In the genomic region with DNA sequence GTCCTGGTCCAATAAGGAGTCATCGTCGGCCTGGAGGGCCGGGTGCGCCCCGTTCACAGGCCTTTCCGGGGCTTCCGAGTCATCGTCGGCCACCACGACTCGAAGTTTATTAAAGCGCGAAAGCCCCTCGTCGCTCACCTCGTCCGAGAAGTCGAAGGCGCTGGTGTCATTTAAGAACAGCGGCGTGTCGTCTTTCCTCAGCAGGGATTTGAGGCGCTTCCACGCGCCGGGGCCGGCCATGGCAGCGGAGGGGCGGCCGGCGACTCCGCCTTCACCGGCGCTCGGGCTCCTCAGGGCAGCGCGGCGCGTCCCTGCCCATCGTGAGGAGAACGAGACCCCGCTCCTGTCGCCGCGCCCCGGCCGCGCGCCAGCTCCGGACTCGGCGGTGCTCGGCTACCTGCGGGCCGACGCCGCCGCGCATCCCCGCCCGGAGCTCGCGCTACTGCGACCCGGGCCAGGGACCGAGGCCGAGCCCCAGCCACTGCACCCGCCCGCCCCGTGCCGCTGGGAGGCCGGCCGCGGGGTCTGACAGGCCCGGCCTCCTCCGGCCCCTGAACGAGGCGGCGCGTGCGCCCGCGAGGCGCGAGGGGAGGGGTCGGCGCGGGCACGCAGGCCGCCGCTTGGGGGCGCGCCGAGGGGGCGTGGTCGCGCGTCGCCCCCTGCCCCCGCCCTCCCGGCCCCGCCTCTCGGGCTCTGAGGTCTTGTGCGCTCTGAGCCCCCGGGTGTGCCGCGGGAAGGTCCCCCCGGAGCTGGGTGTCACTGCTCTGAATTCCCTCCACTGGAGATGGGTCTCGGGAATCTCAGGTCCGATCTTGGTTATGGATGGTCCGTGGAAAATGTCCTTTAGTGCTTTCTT, we compare ENCODE assay signal across 8 mouse cellular contexts. TPM values are rescaled to one million over a fixed set of nuclear protein-coding genes. Genes with fewer than 3 reads are reported as not detected.
DNase-seq lines count a peak whose midpoint lies in the region; ATAC-seq and TF ChIP-seq lines count a peak whose summit lies in the region.

TSS of gene Slc30a4 (minus strand) at position 483 of the 856 bp plus-strand sequence.

- H3K4me3 ChIP-seq in forebrain, embryonic 10.5 days: peak within 1 kb of the TSS; percentile 78
- H3K4me3 ChIP-seq in heart, embryonic 13.5 days: peak within 1 kb of the TSS; percentile 75
- H3K4me3 ChIP-seq in kidney, postnatal 0 days (replicated peaks; ENCODE audit: low read depth, low read length): peak within 1 kb of the TSS; percentile 80
- peak within 1 kb of the TSS; percentile 61 for H3K4me3 ChIP-seq in liver, embryonic 13.5 days (replicated peaks)
- H3K4me3 ChIP-seq in stomach, embryonic 16.5 days (replicated peaks; ENCODE audit: low read length): peak within 1 kb of the TSS; percentile 68

- H3K36me3 ChIP-seq in forebrain, embryonic 10.5 days (replicated peaks): no peaks in the 10 kb centered on the region
- H3K36me3 ChIP-seq in heart, embryonic 13.5 days: no peaks in the 10 kb centered on the region
- H3K36me3 ChIP-seq in kidney, postnatal 0 days (ENCODE audit: insufficient read depth, low read length): no peaks in the 10 kb centered on the region
- H3K36me3 ChIP-seq in liver, embryonic 13.5 days: no peaks in the 10 kb centered on the region
- no peaks in the 10 kb centered on the region for H3K36me3 ChIP-seq in stomach, embryonic 16.5 days (ENCODE audit: control insufficient read depth, insufficient read depth, low read length)

- WGBS in forebrain, embryonic 10.5 days: under 1% methylated on average over 111 of the region's 111 CpGs
- under 1% methylated on average over 105 of the region's 111 CpGs for WGBS in heart, embryonic 13.5 days
- under 1% methylated on average over 77 of the region's 111 CpGs for WGBS in kidney, postnatal 0 days
- WGBS in liver, embryonic 13.5 days (ENCODE audit: insufficient replicate concordance): under 1% methylated on average over 107 of the region's 111 CpGs
- WGBS in stomach, embryonic 16.5 days: under 1% methylated on average over 82 of the region's 111 CpGs

- H3K9me3 ChIP-seq in forebrain, embryonic 10.5 days: no peaks in the 10 kb centered on the region
- H3K9me3 ChIP-seq in heart, embryonic 13.5 days: no peaks in the 10 kb centered on the region
- H3K9me3 ChIP-seq in kidney, postnatal 0 days (replicated peaks; ENCODE audit: low read length): no peaks in the 10 kb centered on the region
- H3K9me3 ChIP-seq in liver, embryonic 13.5 days (replicated peaks): no peaks in the 10 kb centered on the region
- no peaks in the 10 kb centered on the region for H3K9me3 ChIP-seq in stomach, embryonic 16.5 days (replicated peaks; ENCODE audit: control insufficient read depth, low read length)

- H3K4me1 ChIP-seq in forebrain, embryonic 10.5 days: peaks cover 19% of the 10 kb centered on the region
- peaks cover 15% of the 10 kb centered on the region for H3K4me1 ChIP-seq in heart, embryonic 13.5 days
- peaks cover 8% of the 10 kb centered on the region; the same call in 1 of the 2 replicates for H3K4me1 ChIP-seq in kidney, postnatal 0 days (replicated peaks; ENCODE audit: insufficient read depth, low read length)
- H3K4me1 ChIP-seq in liver, embryonic 13.5 days (replicated peaks): no peaks in the 10 kb centered on the region
- peaks cover 10% of the 10 kb centered on the region for H3K4me1 ChIP-seq in stomach, embryonic 16.5 days (ENCODE audit: control insufficient read depth, insufficient read depth, low read length)

- peaks cover 44% of the 10 kb centered on the region for H3K27me3 ChIP-seq in forebrain, embryonic 10.5 days (ENCODE audit: poor library complexity, severe bottlenecking)
- H3K27me3 ChIP-seq in heart, embryonic 13.5 days (replicated peaks): peaks cover 3% of the 10 kb centered on the region; the same call in 1 of the 2 replicates
- H3K27me3 ChIP-seq in kidney, postnatal 0 days (ENCODE audit: insufficient read depth, low read length): no peaks in the 10 kb centered on the region
- peaks cover 46% of the 10 kb centered on the region for H3K27me3 ChIP-seq in liver, embryonic 13.5 days
- no peaks in the 10 kb centered on the region for H3K27me3 ChIP-seq in stomach, embryonic 16.5 days (ENCODE audit: control insufficient read depth, insufficient read depth, low read length)

- no peak for TF ChIP-seq CTCF in kidney, postnatal 0 days (IDR thresholded peaks at IDR 0.05; ENCODE audit: low read depth)

- peak; percentile 90 for ATAC-seq in heart, embryonic 13.5 days (ENCODE audit: extremely low read depth, insufficient number of reproducible peaks, low FRiP score, low TSS enrichment)
- peak; percentile 98 for ATAC-seq in kidney, postnatal 0 days (replicated peaks; ENCODE audit: low FRiP score, low read depth)
- ATAC-seq in liver, embryonic 13.5 days (ENCODE audit: low read depth): peak; percentile 89
- peak; percentile 98 for ATAC-seq in stomach, embryonic 16.5 days (ENCODE audit: insufficient read depth, low FRiP score)

- peak; percentile 55 for DNase-seq in A20 (ENCODE audit: low read depth, low spot score)
- DNase-seq in adrenal gland, postnatal 4 days (ENCODE audit: low spot score in 2 of 2): peak; percentile 40 to 46
- DNase-seq in forebrain, embryonic 10.5 days (ENCODE audit: extremely low spot score, low spot score): peak; percentile 65
- DNase-seq in kidney, postnatal 0 days (ENCODE audit: low spot score): peak; percentile 83
- DNase-seq in liver, embryonic 13.5 days: no peak
- DNase-seq in neural tube, embryonic 10.5 days (ENCODE audit: extremely low spot score, low spot score): peak; percentile 79

- H3K9ac ChIP-seq in heart, embryonic 13.5 days: peak within 1 kb of the TSS; percentile 90
- peak within 1 kb of the TSS; percentile 79 for H3K9ac ChIP-seq in kidney, postnatal 0 days (ENCODE audit: low read depth, low read length)
- peak within 1 kb of the TSS; percentile 51 for H3K9ac ChIP-seq in liver, embryonic 13.5 days
- H3K9ac ChIP-seq in stomach, embryonic 16.5 days (ENCODE audit: low read length): peak within 1 kb of the TSS; percentile 89

- H3K4me2 ChIP-seq in heart, embryonic 13.5 days: peak within 1 kb of the TSS; percentile 89
- H3K4me2 ChIP-seq in kidney, postnatal 0 days (ENCODE audit: low read length): peak within 1 kb of the TSS; percentile 68
- H3K4me2 ChIP-seq in liver, embryonic 13.5 days: peak within 1 kb of the TSS; percentile 66
- peak within 1 kb of the TSS; percentile 88 for H3K4me2 ChIP-seq in stomach, embryonic 16.5 days (ENCODE audit: low read depth, low read length)

- H3K27ac ChIP-seq in forebrain, embryonic 10.5 days: peak within 1 kb of the TSS; percentile 88
- H3K27ac ChIP-seq in heart, embryonic 13.5 days (replicated peaks): peak within 1 kb of the TSS; percentile 66
- H3K27ac ChIP-seq in kidney, postnatal 0 days: peak within 1 kb of the TSS; percentile 75
- no peak within 1 kb of the TSS for H3K27ac ChIP-seq in liver, embryonic 13.5 days
- peak within 1 kb of the TSS; percentile 60 for H3K27ac ChIP-seq in stomach, embryonic 16.5 days (ENCODE audit: low read length)

RNA-seq across cellular contexts. Expression of gene Slc30a4, which starts in this region (rescaled TPM):
- total RNA-seq in adrenal gland, postnatal 4 days (2021): 10 to 100 TPM; 33.2 to 34.4 TPM
- polyA plus RNA-seq in forebrain, embryonic 10.5 days (2016; fragmentation: Nextera tagmentation; extraction: Ambion mirVana): 3.9 and 4.1 TPM in 2 replicates
- polyA plus RNA-seq in heart, embryonic 13.5 days (2015; fragmentation: Nextera tagmentation; extraction: Ambion mirVana): 4.8 and 5.2 TPM in 2 replicates
- polyA plus RNA-seq in kidney, postnatal 0 days (2015; fragmentation: Nextera tagmentation; extraction: Ambion mirVana): 6.9 and 7.9 TPM in 2 replicates
- polyA plus RNA-seq in liver, embryonic 13.5 days (2015; fragmentation: Nextera tagmentation; extraction: Ambion mirVana): 0.88 and 1.1 TPM in 2 replicates
- polyA plus RNA-seq in stomach, embryonic 16.5 days (2015; fragmentation: Nextera tagmentation; extraction: Ambion mirVana): 9.1 and 9.5 TPM in 2 replicates
